Mouse (Mus musculus) forebrain, postnatal 0 days (tissue): ENCODE measurements at regions not wholly inside any gene's neighbourhood (a gene's known extent, or its start where the extent isn't known, plus 50 kb on each side); places are given as distances from the start of the nearest gene placed in this dataset.

ENCODE experiments used
- ATAC-seq: fragments of 200-750 bp; cut with Nextera tagmentation; 2 replicates; pipeline ENCODE4 v1.8.0; 2017; ENCODE audit warnings: mild to moderate bottlenecking, moderate library complexity
- DNase-seq: peaks from one replicate; pipeline ENCODE4 v3.0.0-alpha.2; 2015
- H3K27ac ChIP-seq: fragments of 300-500 bp; sonication (generic); 2 replicates; pipeline ENCODE4 v1.5.1; 2014; ENCODE audit warnings: low read depth, mild to moderate bottlenecking, antibody characterized with exemption, low read length, moderate library complexity, mixed read lengths
- H3K27me3 ChIP-seq: fragments of 300-500 bp; sonication (generic); 2 replicates; pipeline ENCODE4 v1.6.1; 2014; ENCODE audit warnings: mild to moderate bottlenecking, low read length, mixed read lengths; ENCODE audit not compliant: insufficient read depth
- H3K36me3 ChIP-seq: fragments of 300-500 bp; sonication (generic); 2 replicates; pipeline ENCODE4 v1.6.1; 2014; ENCODE audit warnings: mild to moderate bottlenecking, moderate library complexity; ENCODE audit not compliant: insufficient read depth
- H3K4me1 ChIP-seq: fragments of 300-500 bp; sonication (generic); 2 replicates; pipeline ENCODE4 v1.6.1; 2014; ENCODE audit warnings: antibody characterized with exemption; ENCODE audit not compliant: insufficient read depth
- H3K4me2 ChIP-seq: fragments of 300-500 bp; sonication (generic); 2 replicates; pipeline ENCODE4 v1.6.1; 2014; ENCODE audit warnings: low read depth, mild to moderate bottlenecking, moderate library complexity
- H3K4me3 ChIP-seq: fragments of 300-500 bp; sonication (generic); 2 replicates; pipeline ENCODE4 v1.5.1; 2014; ENCODE audit warnings: low read depth, low read length, mixed read lengths
- H3K9ac ChIP-seq: fragments of 300-500 bp; sonication (generic); 2 replicates; pipeline ENCODE4 v1.6.1; 2014; ENCODE audit warnings: mild to moderate bottlenecking
- H3K9me3 ChIP-seq: fragments of 300-500 bp; sonication (generic); 2 replicates; pipeline ENCODE4 v1.6.1; 2016; ENCODE audit warnings: low read length
- CTCF ChIP-seq: sonication (generic); IDR thresholded peaks from 2 replicates; pipeline ENCODE4 v1.5.1; 2016; ENCODE audit warnings: antibody characterized with exemption, control low read depth, low read depth
- WGBS: fragments of 180-500 bp; shearing (Covaris S2); extraction: QIAGEN DNeasy Blood & Tissue Kit; methylation state at CpG from one replicate; pipeline ENCODE4 v1.1.7; 2014; 5-methylcytosine and 5-hydroxymethylcytosine counted together

GRCm38 (mm10) chr8:96843566-96843965 lies 955.2 kb upstream of the Got2 start:
- H3K27ac ChIP-seq = no peak overlapping the region
- no peaks in the 10 kb centered on the region for H3K4me1 ChIP-seq
- TF ChIP-seq CTCF = no peak
- no peaks in the 10 kb centered on the region for H3K27me3 ChIP-seq
- 26% methylated on average over 2 of the region's 2 CpGs for WGBS
- H3K9me3 ChIP-seq = no peaks in the 10 kb centered on the region
- ATAC-seq (no peak), DNase-seq (no peak)
- no peak overlapping the region for H3K4me3 ChIP-seq
- H3K4me2 ChIP-seq = no peak overlapping the region
- no peaks in the 10 kb centered on the region for H3K36me3 ChIP-seq
- H3K9ac ChIP-seq = no peak overlapping the region

GRCm38 (mm10) chr8:96835532-96835931 lies 947.2 kb upstream of the Got2 start:
- no peak overlapping the region for H3K27ac ChIP-seq
- no peaks in the 10 kb centered on the region for H3K9me3 ChIP-seq
- H3K27me3 ChIP-seq = no peaks in the 10 kb centered on the region
- TF ChIP-seq CTCF = no peak
- DNase-seq = no peak
- H3K9ac ChIP-seq = no peak overlapping the region
- no peak overlapping the region for H3K4me2 ChIP-seq
- no peak for ATAC-seq
- WGBS = 14% methylated on average over 3 of the region's 3 CpGs
- no peak overlapping the region for H3K4me3 ChIP-seq
- H3K36me3 ChIP-seq = no peaks in the 10 kb centered on the region
- H3K4me1 ChIP-seq = no peaks in the 10 kb centered on the region

GRCm38 (mm10) chr8:96834673-96835072 lies 946.3 kb upstream of the Got2 start:
- H3K27me3 ChIP-seq = no peaks in the 10 kb centered on the region
- no peaks in the 10 kb centered on the region for H3K9me3 ChIP-seq
- DNase-seq = no peak
- TF ChIP-seq CTCF = no peak
- H3K9ac ChIP-seq = no peak overlapping the region
- no peaks in the 10 kb centered on the region for H3K36me3 ChIP-seq
- no peak for ATAC-seq
- H3K4me2 ChIP-seq = no peak overlapping the region
- H3K4me1 ChIP-seq = no peaks in the 10 kb centered on the region
- H3K4me3 ChIP-seq = no peak overlapping the region
- 17% methylated on average over 2 of the region's 2 CpGs for WGBS
- no peak overlapping the region for H3K27ac ChIP-seq

GRCm38 (mm10) chr8:96829253-96829652 lies 940.9 kb upstream of the Got2 start:
- Histone ChIP-seq H3K4me3 (no peak overlapping the region), H3K9ac (no peak overlapping the region), H3K9me3 (no peaks in the 10 kb centered on the region), H3K27me3 (no peaks in the 10 kb centered on the region), H3K36me3 (no peaks in the 10 kb centered on the region), H3K27ac (no peak overlapping the region), H3K4me2 (no peak overlapping the region), H3K4me1 (no peaks in the 10 kb centered on the region)
- no peak for ATAC-seq
- 93% methylated on average over 1 of the region's 1 CpGs for WGBS
- no peak for TF ChIP-seq CTCF
- no peak for DNase-seq

GRCm38 (mm10) chr8:96810550-96810949 lies 922.2 kb upstream of the Got2 start:
- H3K9ac ChIP-seq = no peak overlapping the region
- H3K4me2 ChIP-seq = no peak overlapping the region
- TF ChIP-seq CTCF = no peak
- no peak overlapping the region for H3K27ac ChIP-seq
- no peaks in the 10 kb centered on the region for H3K27me3 ChIP-seq
- ATAC-seq = no peak
- H3K36me3 ChIP-seq = no peaks in the 10 kb centered on the region
- no peak for DNase-seq
- no peaks in the 10 kb centered on the region for H3K9me3 ChIP-seq
- H3K4me3 ChIP-seq = no peak overlapping the region
- 95% methylated on average over 1 of the region's 1 CpGs for WGBS
- no peaks in the 10 kb centered on the region for H3K4me1 ChIP-seq
